Mouse (Mus musculus): Measurements from ENCODE around the gene Prune2.
A peak's percentile ranks its signal among the peaks of the same experiment; 100 is the strongest.
"Not testable (repeated sequence)": the region's sequence is repeated elsewhere in the genome, so short reads cannot be mapped to it uniquely, and the experiment has no call there.

The Prune2 gene

GRCm38 (mm10) chr19:17130544-17130943, 174.6 kb downstream of the Prune2 start:
- DNase-seq (ENCODE audit: low spot score), result no peak

DNA sequence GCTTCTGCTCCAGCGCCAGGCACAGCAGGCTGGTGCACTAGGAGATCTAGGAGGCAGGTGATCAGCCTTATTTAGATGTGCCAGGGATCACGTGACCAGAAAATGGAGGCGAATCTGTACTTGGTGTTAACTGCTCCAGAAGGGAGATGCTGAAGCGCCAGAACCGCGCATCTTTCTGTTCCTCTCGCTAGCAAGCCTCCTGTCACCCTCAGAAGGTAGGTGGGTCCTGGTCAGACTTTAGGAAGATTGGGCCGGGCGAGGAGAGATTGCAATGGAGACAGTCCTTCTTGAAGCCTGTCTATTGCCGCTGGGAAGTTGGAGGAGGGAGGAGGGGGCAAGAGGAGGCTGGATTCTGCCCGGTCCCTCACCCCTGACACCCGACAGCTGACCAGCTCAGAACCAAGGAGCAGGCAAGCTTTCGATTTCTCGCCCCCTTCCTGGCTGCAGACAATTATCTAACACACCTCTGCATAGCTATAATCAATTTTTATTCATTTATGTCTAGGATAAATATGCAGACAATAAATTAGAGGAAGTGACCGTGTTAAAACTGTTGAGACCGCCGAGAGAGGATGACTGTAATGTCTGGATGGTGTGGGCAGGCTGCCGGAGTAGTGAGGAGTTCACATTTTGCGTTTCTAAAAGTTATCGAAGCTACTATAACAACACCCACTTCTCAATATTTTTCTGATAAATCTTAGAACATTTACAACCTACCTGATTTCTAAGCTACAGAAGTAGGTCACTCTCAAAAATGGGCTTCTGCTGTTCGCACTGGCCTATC, 181.0 kb downstream of the Prune2 start:
- DNase-seq (ENCODE audit: low spot score), result no peak

DNA sequence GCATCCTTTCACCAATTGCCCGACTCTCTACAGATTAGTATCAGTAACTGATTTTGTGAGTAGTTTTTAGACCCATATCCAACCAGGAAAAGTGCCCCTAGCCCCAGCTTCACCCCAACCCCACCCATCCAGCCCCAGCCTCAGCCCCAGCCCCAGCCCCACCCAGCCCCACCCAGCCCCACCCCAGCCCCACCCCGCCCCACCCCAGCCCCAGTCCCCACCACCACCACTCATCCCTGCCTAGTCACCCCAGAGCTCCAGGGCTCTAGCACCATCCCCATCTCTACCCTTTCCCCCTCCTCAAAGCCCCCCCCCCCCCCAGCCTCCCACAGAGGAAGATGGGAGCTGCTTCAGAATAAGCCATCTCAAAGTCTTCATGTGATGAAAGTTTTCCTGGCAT, 181.7 kb downstream of the Prune2 start:
- DNase-seq (ENCODE audit: low spot score), result no peak

GRCm38 (mm10) chr19:17138144-17138915, 182.4 kb downstream of the Prune2 start:
- DNase-seq (ENCODE audit: low spot score), result no peak

GRCm38 (mm10) chr19:17140016-17140914, 184.3 kb downstream of the Prune2 start:
- DNase-seq (ENCODE audit: low spot score), result peak; percentile 40

- no peak for DNase-seq (ENCODE audit: low spot score)
These were observed 187.3 kb downstream of the Prune2 start for GRCm38 (mm10) chr19:17143245-17143644.

- no peak for DNase-seq (ENCODE audit: low spot score)
These were observed 188.3 kb downstream of the Prune2 start for GRCm38 (mm10) chr19:17144205-17144604.

GRCm38 (mm10) chr19:17150064-17150463, 194.1 kb downstream of the Prune2 start:
- DNase-seq (ENCODE audit: low spot score), result no peak

- no peak for DNase-seq (ENCODE audit: low spot score)
These were observed 195.9 kb downstream of the Prune2 start for GRCm38 (mm10) chr19:17151781-17152180.

DNA sequence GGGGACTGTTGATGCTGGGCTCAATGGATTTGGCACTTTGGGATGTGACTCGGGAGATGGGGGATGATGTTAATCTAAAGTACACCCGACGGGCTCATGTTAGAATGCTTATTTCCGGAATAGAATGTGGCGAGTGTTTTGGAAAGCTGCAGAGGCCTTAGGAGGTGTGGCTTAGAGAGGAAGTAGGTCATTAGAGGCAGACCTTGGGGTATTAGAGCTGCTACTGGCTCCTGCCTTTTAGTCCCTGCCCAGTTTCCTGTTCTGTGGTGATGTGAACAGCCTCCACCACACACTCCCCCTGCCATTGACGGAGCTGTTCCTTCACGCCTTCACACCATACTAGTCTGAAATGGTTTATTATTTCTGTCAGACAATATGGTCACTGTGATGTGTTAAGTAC, 196.5 kb downstream of the Prune2 start:
- DNase-seq (ENCODE audit: low spot score), result no peak

- DNase-seq (ENCODE audit: low spot score), result no peak
These were observed 198.2 kb downstream of the Prune2 start for GRCm38 (mm10) chr19:17153911-17154639.

- DNase-seq (ENCODE audit: low spot score), result no peak
These were observed 199.3 kb downstream of the Prune2 start for GRCm38 (mm10) chr19:17155216-17155615.

- DNase-seq (ENCODE audit: low spot score), result peak; percentile 44
These were observed 203.8 kb downstream of the Prune2 start for GRCm38 (mm10) chr19:17159676-17160075.

GRCm38 (mm10) chr19:17160231-17160630, 204.3 kb downstream of the Prune2 start:
- DNase-seq (ENCODE audit: low spot score), result no peak

- DNase-seq (ENCODE audit: low spot score), result no peak
These were observed 207.6 kb downstream of the Prune2 start for GRCm38 (mm10) chr19:17163511-17163953.

- no peak for DNase-seq (ENCODE audit: low spot score)
These were observed 210.4 kb downstream of the Prune2 start for GRCm38 (mm10) chr19:17166288-17166687.

DNA sequence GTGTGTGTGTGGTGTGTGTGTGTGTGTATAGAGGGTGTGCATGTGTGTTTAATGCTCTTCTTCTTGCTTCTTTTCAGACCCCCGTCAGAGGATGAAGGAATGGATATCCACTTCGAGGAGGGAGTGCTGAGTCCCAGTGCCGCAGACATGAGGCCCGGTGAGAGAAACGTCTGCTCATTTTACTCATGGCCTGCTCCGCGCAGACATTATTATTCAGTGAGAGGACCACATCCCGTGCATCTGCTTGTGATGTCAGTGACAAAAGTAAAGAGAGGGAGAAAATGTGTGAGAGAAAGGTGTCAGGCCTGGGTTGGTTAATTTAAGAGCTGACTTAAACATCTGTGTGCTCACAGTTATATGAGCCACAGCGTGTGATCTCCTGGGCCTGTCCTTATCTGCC, 212.3 kb downstream of the Prune2 start:
- DNase-seq (ENCODE audit: low spot score), result no peak

- DNase-seq (ENCODE audit: low spot score), result no peak
These were observed 213.8 kb downstream of the Prune2 start for GRCm38 (mm10) chr19:17169746-17170145.

DNA sequence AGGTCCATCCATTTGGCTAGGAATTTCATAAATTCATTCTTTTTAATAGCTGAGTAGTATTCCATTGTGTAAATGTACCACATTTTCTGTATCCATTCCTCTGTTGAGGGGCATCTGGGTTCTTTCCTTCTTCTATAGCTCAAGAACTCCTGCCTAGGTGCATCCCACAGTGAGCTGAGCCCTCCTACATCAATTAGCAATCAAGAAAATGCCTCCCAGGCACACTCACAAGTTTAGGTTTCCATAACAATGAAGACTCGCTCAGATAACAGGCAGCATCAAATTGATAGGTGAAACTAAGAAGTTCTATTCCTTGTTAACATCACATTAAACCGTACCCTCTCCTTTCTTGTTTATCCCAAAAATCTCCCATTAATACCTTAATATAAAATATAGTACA, 218.6 kb downstream of the Prune2 start:
- not testable (repeated sequence) for DNase-seq (ENCODE audit: low spot score)

GRCm38 (mm10) chr19:17180506-17180905, 224.6 kb downstream of the Prune2 start:
- no peak for DNase-seq (ENCODE audit: low spot score)

DNA sequence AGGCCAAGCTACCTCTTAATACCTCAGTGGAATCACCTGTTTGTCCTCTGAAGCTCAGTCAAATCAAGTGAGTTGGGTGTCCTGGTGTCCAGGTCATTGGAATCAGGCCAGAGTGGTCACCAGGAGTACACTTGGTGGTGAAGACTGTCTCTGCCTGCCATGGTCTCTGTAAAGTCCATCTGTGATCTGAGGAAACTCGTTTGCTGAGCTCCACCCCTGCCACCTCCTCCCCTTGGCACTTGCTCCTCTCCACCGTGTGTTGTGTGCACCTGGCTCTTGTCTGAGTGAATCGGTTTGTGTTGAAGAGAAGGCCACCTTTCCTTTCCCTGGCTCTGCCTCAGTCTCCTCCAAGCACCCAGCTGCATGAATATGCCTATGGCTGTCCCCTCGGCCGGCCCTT, 238.8 kb downstream of the Prune2 start:
- DNase-seq (ENCODE audit: low spot score), result no peak

DNA sequence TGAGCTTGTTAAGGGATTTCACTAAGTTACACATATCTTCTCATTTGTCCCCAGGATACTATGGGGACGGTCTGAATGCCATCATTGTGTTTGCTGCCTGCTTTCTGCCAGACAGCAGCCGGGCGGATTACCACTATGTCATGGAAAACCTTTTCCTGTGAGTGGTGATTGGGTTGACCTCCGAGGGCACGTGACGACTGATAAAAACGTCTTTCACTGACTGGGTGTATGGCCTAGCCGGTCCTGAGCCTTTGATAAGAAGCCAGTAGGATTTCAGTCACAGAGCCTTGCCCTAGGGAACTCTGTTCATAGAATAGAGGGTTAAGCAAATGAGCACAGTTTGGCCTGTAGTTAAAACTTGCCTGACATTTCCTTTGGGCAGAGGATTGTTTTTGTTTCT, 243.1 kb downstream of the Prune2 start:
- DNase-seq (ENCODE audit: low spot score), result no peak
